ENCODE assay signal across 28 mouse cellular contexts in the genomic region with DNA sequence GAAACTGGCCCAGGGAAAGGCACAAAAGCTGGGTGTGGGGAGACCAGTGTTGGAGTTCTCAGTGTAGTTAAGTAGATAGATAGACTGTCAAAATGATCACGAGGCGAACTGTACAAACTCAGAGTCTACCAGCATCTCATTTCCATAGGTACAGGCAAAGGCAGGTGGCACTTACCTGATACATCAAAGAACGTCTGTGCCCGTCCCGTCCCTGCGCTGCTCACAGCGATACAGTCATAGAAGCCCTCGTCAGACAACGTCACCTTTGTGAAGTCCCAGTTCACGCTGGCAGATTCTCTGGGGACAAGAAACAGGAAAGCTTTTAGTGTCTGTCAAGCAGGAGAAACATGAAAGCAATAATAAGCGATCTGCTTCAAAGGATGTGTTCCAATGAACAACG.
A peak's percentile ranks its signal among the peaks of the same experiment; 100 is the strongest.
DNase-seq lines count a peak whose midpoint lies in the region; ATAC-seq and TF ChIP-seq lines count a peak whose summit lies in the region.
"Had no signal": no experiment of that assay in that cellular context is flagged by ENCODE, and none has a peak within 500 bp of the region (broad histone marks: within the 10 kb centered on the region; RNA-seq: fewer than 3 reads in every experiment).

No protein-coding gene starts in this region.

- H3K4me2 ChIP-seq in forebrain, embryonic 15.5 days (replicated peaks), result no peak overlapping the region
- H3K4me2 ChIP-seq in midbrain, embryonic 14.5 days (ENCODE audit: low read length), result no peak overlapping the region
- H3K4me2 ChIP-seq in midbrain, postnatal 0 days (ENCODE audit: low read depth, low read length, poor library complexity, severe bottlenecking), result no peak overlapping the region
- H3K4me2 ChIP-seq: embryonic facial prominence, embryonic 12.5 days; embryonic facial prominence, embryonic 15.5 days; heart, embryonic 13.5 days; hindbrain, embryonic 12.5 days; hindbrain, embryonic 15.5 days had no signal

- H3K4me1 ChIP-seq in forebrain, embryonic 15.5 days, result no peaks in the 10 kb centered on the region; the same call in 1 of the 2 replicates
- H3K4me1 ChIP-seq in forebrain, embryonic 10.5 days, result no peaks in the 10 kb centered on the region
- H3K4me1 ChIP-seq in midbrain, embryonic 14.5 days (ENCODE audit: control insufficient read depth, insufficient read depth, low read length), result no peaks in the 10 kb centered on the region
- H3K4me1 ChIP-seq in midbrain, postnatal 0 days (ENCODE audit: insufficient read depth, low read length), result no peaks in the 10 kb centered on the region
- H3K4me1 ChIP-seq in hindbrain, embryonic 10.5 days (replicated peaks), result no peaks in the 10 kb centered on the region; the same call in 1 of the 2 replicates
- H3K4me1 ChIP-seq: heart, embryonic 10.5 days; hindbrain, embryonic 12.5 days; hindbrain, embryonic 15.5 days had no signal

- no peaks in the 10 kb centered on the region for H3K9me3 ChIP-seq in forebrain, embryonic 15.5 days
- no peaks in the 10 kb centered on the region for H3K9me3 ChIP-seq in forebrain, embryonic 10.5 days
- no peaks in the 10 kb centered on the region for H3K9me3 ChIP-seq in midbrain, embryonic 14.5 days (ENCODE audit: control insufficient read depth, low read length)
- no peaks in the 10 kb centered on the region for H3K9me3 ChIP-seq in midbrain, postnatal 0 days (ENCODE audit: low read length)
- no peaks in the 10 kb centered on the region for H3K9me3 ChIP-seq in hindbrain, embryonic 10.5 days
- H3K9me3 ChIP-seq: embryonic facial prominence, embryonic 12.5 days; embryonic facial prominence, embryonic 15.5 days; G1E; heart, embryonic 10.5 days; heart, embryonic 13.5 days; hindbrain, embryonic 12.5 days; hindbrain, embryonic 15.5 days had no signal

- no peak for DNase-seq in forebrain, embryonic 10.5 days (ENCODE audit: extremely low spot score, low spot score)
- peak; percentile 31 for DNase-seq in midbrain, embryonic 14.5 days
- DNase-seq in midbrain, postnatal 0 days (ENCODE audit: low spot score), result no peak
- peak; percentile 53 for DNase-seq in brain, embryonic 14.5 days (ENCODE audit: low read depth)
- peak; percentile 25 for DNase-seq in retina, postnatal 1 day
- no peak for DNase-seq in hindbrain, embryonic 10.5 days (ENCODE audit: low spot score)
- DNase-seq: adrenal gland, postnatal 10 days; adrenal gland, postnatal 36 days; B cell, adult 2 months; cerebellum, adult 11 months; cerebellum, adult 2 months; cerebellum, adult 9-11 months; cerebellum, postnatal 25 days; gastrocnemius, postnatal 10 days; gastrocnemius, postnatal 36 days; heart, adult 2 months; heart, postnatal 14 days; heart, postnatal 4 days had no signal

- no peak for TF ChIP-seq POLR2A in brain, embryonic 14.5 days (IDR thresholded peaks at IDR 0.05; ENCODE audit: borderline replicate concordance, extremely low read depth, insufficient read depth, insufficient read length, poor library complexity, severe bottlenecking)

- TF ChIP-seq CTCF in midbrain, postnatal 0 days (IDR thresholded peaks at IDR 0.05), result no peak
- TF ChIP-seq CTCF in brain, embryonic 14.5 days (IDR thresholded peaks at IDR 0.05; ENCODE audit: borderline replicate concordance, extremely low read depth, insufficient read depth, insufficient read length), result no peak

- peak; percentile 67; the same call in 1 of the 2 replicates for ATAC-seq in forebrain, embryonic 15.5 days (replicated peaks)
- peak; percentile 64; the same call in 1 of the 2 replicates for ATAC-seq in midbrain, embryonic 14.5 days (ENCODE audit: low FRiP score, low TSS enrichment)
- ATAC-seq in midbrain, postnatal 0 days (ENCODE audit: low FRiP score), result no peak
- ATAC-seq: Patski had no signal

- no peaks in the 10 kb centered on the region for H3K27me3 ChIP-seq in forebrain, embryonic 15.5 days
- no peaks in the 10 kb centered on the region for H3K27me3 ChIP-seq in forebrain, embryonic 10.5 days (ENCODE audit: poor library complexity, severe bottlenecking)
- no peaks in the 10 kb centered on the region for H3K27me3 ChIP-seq in midbrain, embryonic 14.5 days (ENCODE audit: control insufficient read depth, insufficient read depth, low read length)
- no peaks in the 10 kb centered on the region for H3K27me3 ChIP-seq in midbrain, postnatal 0 days (ENCODE audit: insufficient read depth, low read length)
- H3K27me3 ChIP-seq in hindbrain, embryonic 10.5 days (ENCODE audit: insufficient read depth, poor library complexity, severe bottlenecking), result no peaks in the 10 kb centered on the region
- H3K27me3 ChIP-seq: CH12.LX; embryonic facial prominence, embryonic 12.5 days; embryonic facial prominence, embryonic 15.5 days; heart, embryonic 13.5 days; hindbrain, embryonic 12.5 days; hindbrain, embryonic 15.5 days; Patski had no signal

- no peak overlapping the region for H3K27ac ChIP-seq in forebrain, embryonic 15.5 days (replicated peaks)
- no peak overlapping the region for H3K27ac ChIP-seq in forebrain, embryonic 10.5 days
- no peak overlapping the region for H3K27ac ChIP-seq in midbrain, embryonic 14.5 days (replicated peaks; ENCODE audit: low read depth, low read length)
- H3K27ac ChIP-seq in midbrain, postnatal 0 days (ENCODE audit: low read depth, low read length), result no peak overlapping the region
- H3K27ac ChIP-seq in hindbrain, embryonic 10.5 days, result no peak overlapping the region
- H3K27ac ChIP-seq: embryonic facial prominence, embryonic 12.5 days; embryonic facial prominence, embryonic 15.5 days; heart, adult 2 months; heart, embryonic 10.5 days; heart, embryonic 13.5 days; hindbrain, embryonic 12.5 days; hindbrain, embryonic 15.5 days had no signal

- no peaks in the 10 kb centered on the region for H3K36me3 ChIP-seq in forebrain, embryonic 15.5 days
- H3K36me3 ChIP-seq in forebrain, embryonic 10.5 days (replicated peaks), result peaks cover 6% of the 10 kb centered on the region; the same call in 1 of the 2 replicates
- H3K36me3 ChIP-seq in midbrain, embryonic 14.5 days (ENCODE audit: control insufficient read depth, insufficient read depth, low read length), result no peaks in the 10 kb centered on the region
- H3K36me3 ChIP-seq in midbrain, postnatal 0 days (ENCODE audit: insufficient read depth, low read length), result no peaks in the 10 kb centered on the region
- no peaks in the 10 kb centered on the region for H3K36me3 ChIP-seq in hindbrain, embryonic 10.5 days
- H3K36me3 ChIP-seq: G1E; hindbrain, embryonic 12.5 days; hindbrain, embryonic 15.5 days had no signal

- WGBS in forebrain, embryonic 15.5 days, result 78% methylated on average over 12 of the region's 12 CpGs
- WGBS in forebrain, embryonic 10.5 days, result 92% methylated on average over 12 of the region's 12 CpGs
- WGBS in midbrain, embryonic 14.5 days, result 77% methylated on average over 12 of the region's 12 CpGs
- WGBS in midbrain, postnatal 0 days, result 65% methylated on average over 12 of the region's 12 CpGs
- WGBS in hindbrain, embryonic 10.5 days, result 89% methylated on average over 12 of the region's 12 CpGs

- H3K9ac ChIP-seq in forebrain, embryonic 15.5 days (replicated peaks), result no peak overlapping the region
- H3K9ac ChIP-seq in midbrain, embryonic 14.5 days (replicated peaks; ENCODE audit: low read length), result no peak overlapping the region
- no peak overlapping the region for H3K9ac ChIP-seq in midbrain, postnatal 0 days (replicated peaks; ENCODE audit: low read length, poor library complexity, severe bottlenecking)
- H3K9ac ChIP-seq: embryonic facial prominence, embryonic 12.5 days; embryonic facial prominence, embryonic 15.5 days; heart, embryonic 13.5 days; hindbrain, embryonic 12.5 days; hindbrain, embryonic 15.5 days had no signal

- no peak overlapping the region for H3K4me3 ChIP-seq in forebrain, embryonic 15.5 days
- H3K4me3 ChIP-seq in forebrain, embryonic 10.5 days, result no peak overlapping the region
- no peak overlapping the region for H3K4me3 ChIP-seq in midbrain, embryonic 14.5 days (replicated peaks; ENCODE audit: low read depth, low read length)
- H3K4me3 ChIP-seq in midbrain, postnatal 0 days (ENCODE audit: low read depth, low read length), result no peak overlapping the region
- no peak overlapping the region for H3K4me3 ChIP-seq in hindbrain, embryonic 10.5 days
- H3K4me3 ChIP-seq: embryonic facial prominence, embryonic 12.5 days; embryonic facial prominence, embryonic 15.5 days; heart, adult 2 months; heart, embryonic 10.5 days; heart, embryonic 13.5 days; hindbrain, embryonic 12.5 days; hindbrain, embryonic 15.5 days had no signal

Comparison
In these comparisons a context has a peak if more than half of its experiments do, and no peak if none do; other contexts are left out.
1. DNase-seq: peak in midbrain, embryonic 14.5 days (single experiment), brain, embryonic 14.5 days (single experiment) and retina, postnatal 1 day (single experiment); none in forebrain, embryonic 10.5 days (single experiment), midbrain, postnatal 0 days (single experiment) and hindbrain, embryonic 10.5 days (single experiment).